Mouse (Mus musculus): Measurements from ENCODE around the gene Lhfp.
A peak's percentile ranks its signal among the peaks of the same experiment; 100 is the strongest.

Gene Lhfp

DNA sequence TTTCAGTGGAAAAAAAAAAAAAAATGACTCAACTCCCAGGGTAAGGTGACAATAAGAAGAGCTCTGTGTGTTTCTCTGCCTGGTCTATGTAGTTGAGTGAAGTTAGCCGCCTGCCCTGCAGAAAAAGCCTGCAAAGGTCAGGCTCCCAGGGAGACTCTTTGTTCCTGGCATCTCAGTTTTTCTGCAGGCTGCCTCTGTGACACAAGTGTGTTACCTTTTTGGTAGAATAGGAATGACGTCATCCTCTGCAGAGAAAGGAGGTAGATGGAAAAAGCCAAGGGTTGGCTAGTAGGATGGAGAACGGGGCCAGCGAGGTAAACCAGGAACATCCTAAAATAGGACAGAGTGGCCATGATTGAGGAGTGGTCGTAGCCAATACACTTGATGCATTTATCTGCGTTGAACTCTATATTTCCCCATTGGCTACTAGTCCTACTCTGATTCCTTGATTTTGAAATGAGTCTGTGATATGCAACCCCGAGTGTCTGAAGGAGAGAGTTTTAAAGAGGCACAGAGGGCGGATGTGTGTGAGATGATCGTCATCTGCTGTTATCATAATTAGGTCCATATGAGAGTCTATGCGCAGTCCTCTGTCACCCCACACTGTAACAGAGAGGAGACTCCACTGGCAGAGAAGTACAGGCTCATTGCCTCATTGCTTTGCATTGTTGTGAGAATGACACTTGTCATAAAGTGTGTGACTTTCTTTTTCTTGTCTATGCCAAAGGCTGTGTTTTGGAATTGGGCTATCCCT is 132.2 kb downstream of the Lhfp start:
- no peak for DNase-seq

DNA sequence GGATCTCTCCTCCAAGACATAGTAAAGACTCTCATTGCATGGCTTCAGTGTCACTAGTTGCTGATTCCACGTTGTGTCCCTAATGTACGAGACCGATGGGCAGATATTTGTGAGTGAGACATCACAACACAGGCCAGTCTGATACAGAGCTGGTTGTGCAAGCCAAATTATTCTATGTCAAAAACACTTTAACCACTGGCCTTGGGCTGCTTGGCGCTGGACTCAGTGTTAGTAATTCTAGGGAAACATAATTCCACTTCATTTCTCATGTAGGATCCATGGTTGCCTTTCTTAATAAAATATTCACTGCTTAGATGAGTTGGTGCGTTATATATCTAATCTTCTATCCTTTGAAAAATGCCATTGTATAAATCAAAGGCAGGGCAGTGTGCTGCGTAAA is 138.6 kb downstream of the Lhfp start:
- no peak for DNase-seq

DNA sequence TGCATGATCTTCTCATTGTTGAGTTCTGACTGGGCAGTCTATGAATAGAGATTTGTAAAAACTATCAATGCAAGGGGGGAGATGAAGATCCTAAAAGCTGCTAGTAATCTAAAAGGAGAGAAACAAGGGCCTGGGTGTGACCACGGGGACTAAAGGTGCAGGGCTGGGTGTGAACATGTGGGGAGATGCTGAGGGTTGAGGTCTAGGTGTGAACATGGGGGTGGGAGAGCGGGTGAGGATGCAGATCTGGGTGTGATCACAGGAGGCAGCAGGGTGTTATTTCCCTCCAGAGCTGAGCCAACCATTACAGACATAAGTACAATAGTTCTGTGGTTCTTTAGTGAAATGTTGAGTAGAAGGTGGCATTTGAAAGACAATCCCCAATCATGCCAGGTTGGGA is 144.1 kb downstream of the Lhfp start:
- DNase-seq: no peak

GRCm38 (mm10) chr3:53193441-53193840 is 152.1 kb downstream of the Lhfp start:
- DNase-seq: no peak

DNA sequence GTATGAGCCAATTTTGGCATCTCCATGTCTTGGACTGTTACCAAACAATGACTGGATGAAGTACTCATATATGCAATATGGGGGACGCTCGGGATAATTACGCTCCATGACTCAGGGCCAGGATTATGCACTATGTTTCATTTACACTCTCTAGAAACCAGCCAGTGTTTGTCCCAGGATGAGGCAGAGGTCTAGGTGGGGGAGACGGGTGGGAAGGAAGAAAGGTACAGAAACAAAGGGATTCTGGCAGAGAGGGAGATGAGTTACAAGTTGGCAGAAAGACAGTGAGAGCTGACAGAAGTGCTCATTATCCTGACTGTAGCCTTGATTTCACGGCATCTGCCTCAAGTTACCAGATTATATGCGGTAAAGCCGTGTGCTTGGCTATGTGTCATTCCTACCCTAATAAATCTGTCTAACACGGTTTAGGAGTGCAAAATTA is 154.4 kb downstream of the Lhfp start:
- no peak for DNase-seq

DNA sequence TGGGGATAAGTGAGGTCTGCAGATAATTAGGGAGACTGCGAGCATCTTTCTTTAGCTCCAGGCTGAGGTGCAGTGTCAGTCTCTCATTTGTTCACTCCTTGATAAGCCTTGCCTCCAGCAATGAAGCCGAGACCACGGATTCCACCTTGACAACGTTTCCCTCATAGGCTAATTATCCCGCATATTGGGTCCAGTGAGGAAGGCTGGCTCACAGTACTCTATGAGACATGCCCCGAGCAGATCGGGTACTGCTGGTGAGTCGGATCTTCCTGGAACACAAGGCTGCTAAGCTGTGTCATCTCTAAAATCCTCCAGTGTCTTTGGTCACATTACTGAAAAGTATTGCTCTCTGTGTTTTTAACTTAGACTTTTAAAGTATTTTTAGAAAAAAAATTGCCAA is 158.8 kb downstream of the Lhfp start:
- DNase-seq: no peak

DNA sequence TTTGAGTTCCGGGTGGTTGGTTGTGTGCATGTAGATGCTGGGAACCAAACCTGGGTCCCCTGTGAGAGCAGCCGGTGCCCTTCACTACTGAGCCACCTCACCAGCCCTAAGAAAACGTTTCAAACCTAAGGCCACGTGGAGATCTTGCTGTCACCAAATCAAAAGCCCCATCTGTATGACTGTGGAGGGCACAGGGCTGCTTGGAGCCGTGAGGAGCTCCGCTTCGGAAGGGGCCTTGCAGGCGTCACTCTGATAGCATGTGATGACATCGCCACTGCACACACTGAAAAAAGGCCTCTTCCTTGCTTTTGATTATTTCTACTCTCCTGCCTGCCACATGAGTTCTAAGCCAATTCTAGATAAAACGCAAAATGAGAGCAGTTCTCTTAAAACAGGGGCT is 159.5 kb downstream of the Lhfp start:
- no peak for DNase-seq

DNA sequence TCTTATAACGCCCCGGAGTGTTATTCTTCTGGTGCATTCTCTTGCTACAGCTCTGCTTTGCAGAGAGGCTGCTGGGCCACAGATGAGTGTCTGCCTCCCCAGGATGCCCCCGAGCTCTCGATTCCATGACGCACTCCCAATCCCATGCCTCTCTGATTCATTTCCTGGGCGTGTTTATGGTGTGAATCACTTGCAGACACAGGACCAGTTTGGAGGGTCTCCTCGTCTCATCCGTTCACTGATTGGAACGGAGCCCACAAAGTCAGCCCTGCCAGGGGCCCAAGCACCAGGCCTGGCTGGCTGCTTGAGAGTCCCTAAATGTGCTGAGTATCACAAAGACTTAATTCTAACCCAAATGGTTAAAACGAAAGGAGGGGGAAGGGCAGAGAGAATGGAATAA is 160.3 kb downstream of the Lhfp start:
- no peak for DNase-seq

GRCm38 (mm10) chr3:53202184-53202583 is 160.9 kb downstream of the Lhfp start:
- no peak for DNase-seq

- no peak for DNase-seq
Observed at GRCm38 (mm10) chr3:53202698-53203097, 161.4 kb downstream of the Lhfp start.

DNA sequence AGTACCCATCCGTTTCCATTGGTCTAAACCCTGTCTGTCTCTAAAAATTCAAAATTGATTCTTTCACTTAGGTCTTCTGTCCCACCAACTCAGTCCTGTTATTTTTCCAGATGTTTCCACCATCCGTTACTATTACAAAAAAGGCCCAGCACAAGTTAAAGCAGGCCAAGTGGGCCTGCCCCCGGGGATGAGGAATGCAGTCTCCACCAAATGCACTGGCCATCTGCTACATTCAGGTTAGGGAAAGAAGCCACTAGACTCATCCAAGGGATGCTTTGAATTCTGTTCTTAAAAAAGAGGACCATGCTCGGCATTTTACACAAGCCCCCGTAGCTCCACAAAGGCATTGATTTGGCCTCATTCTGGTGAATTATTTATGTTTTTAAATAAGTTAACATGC is 162.3 kb downstream of the Lhfp start:
- no peak for DNase-seq

- DNase-seq: no peak
Observed at GRCm38 (mm10) chr3:53204348-53204984, 163.1 kb downstream of the Lhfp start.

- no peak for DNase-seq
Observed at GRCm38 (mm10) chr3:53204985-53205365, 163.6 kb downstream of the Lhfp start.

- DNase-seq: no peak
Observed at GRCm38 (mm10) chr3:53205706-53206105, 164.4 kb downstream of the Lhfp start.

DNA sequence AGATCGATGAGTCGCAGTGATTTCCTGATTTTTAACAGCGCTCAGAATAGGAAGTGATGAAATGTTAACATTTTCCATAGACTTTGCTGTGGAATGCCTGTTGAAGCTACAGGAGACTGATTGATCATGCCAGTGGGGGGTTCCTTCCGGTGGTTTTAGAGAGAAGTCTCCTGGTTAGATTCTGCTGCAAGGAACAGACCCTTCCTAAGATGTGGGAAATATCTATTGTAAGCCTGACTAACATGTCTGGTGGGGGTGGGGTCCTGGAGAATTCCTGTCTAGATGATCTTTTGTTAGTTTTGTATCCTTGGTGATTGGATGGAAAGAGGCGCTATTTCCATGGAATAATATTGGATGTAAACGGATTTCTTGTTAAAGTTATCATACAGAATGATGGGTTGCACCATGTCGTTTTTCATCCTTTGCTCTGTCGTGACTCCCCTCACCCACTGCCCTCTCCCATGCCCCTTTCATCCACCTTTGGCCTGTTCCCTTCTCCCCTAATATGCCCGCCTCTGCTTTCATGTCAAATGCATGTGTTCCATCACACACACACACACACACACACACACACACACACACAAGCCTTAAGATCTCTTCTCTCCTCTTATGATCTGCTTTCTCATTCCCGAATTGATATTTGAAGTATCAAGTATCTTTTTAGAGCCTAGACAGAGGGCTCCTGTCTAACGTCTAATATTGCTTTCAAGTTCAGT is 165.3 kb downstream of the Lhfp start:
- DNase-seq: no peak

- DNase-seq: no peak
Observed at GRCm38 (mm10) chr3:53207225-53207528, 165.8 kb downstream of the Lhfp start.

GRCm38 (mm10) chr3:53210691-53211526 is 169.6 kb downstream of the Lhfp start:
- peak; percentile 64 for DNase-seq

- no peak for DNase-seq
Observed at GRCm38 (mm10) chr3:53212599-53212998, 171.3 kb downstream of the Lhfp start.

- no peak for DNase-seq
Observed at GRCm38 (mm10) chr3:53213346-53213745, 172.0 kb downstream of the Lhfp start.

DNA sequence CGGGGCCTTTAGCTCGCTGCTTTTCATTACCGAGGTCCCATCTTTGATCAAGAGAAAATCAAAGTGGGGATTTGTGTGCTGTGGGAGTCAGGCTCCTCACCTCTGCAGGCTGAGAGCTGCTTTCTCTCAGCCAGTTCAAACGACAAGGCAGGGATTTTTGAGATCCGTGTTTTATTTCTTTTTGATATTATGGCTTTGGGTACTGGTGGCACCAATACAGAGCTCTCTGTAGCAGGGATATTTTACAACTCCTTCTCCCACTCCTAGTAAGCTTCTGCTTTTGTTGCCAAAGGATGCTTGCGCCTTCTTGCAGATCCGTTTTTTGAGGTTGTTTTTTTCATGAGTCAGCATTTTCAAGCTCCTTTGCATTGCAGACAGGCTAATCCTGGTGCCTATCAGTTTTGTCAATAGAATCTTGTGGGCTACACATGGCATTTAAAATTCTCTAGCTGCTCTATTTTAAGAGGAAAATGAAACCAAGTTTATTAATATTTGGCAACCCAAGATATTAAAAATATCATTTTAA is 172.5 kb downstream of the Lhfp start:
- DNase-seq: no peak

GRCm38 (mm10) chr3:53214386-53214785 is 173.1 kb downstream of the Lhfp start:
- no peak for DNase-seq

GRCm38 (mm10) chr3:53217697-53218096 is 176.4 kb downstream of the Lhfp start:
- no peak for DNase-seq

Measured in lung, postnatal 14 days (tissue).